Mouse (Mus musculus): Measurements from ENCODE around the gene Fam53b.

DNA sequence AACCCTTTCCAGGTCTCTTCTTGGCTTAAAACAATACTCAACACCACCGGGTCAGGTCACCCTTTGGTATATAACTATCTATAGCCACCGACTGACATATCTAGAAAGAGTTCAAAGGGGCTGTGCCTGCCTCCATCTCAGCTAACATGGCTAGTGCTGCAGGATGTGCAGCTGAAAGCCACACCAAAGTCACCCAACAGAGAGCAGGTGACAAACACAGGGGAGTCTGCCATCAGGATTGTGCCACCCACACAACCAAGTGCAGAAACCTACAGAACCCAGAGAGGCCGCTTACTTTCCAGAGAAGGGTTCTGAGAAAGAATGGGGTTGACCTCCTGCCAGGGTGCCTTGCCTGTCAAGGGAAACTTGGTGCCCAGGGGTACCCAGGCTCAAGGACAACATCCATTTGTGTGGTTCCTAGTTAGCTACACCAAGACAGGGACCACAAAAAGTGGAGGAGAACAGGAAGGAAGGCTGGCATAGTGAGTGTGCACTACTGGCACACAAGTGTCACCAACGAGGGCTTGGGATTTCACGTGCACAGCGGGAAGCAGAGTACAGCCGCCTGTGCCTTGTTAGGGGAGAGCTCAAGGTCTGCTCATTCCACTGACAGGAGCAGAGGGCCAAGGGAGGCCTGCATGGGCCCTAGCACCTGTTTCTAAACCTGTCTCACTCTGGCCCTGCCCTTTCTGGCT lies 40.5 kb downstream of the Fam53b start:
- no peak for TF ChIP-seq CTCF (IDR thresholded peaks at IDR 0.05; ENCODE audit: insufficient read depth, low read length)
- no peak for TF ChIP-seq POLR2A (IDR thresholded peaks at IDR 0.05; ENCODE audit: borderline replicate concordance, extremely low read depth, low read depth, low read length)

Data from lung, adult 2 months (tissue).